Mouse (Mus musculus) embryonic facial prominence, embryonic 15.5 days (tissue): Measurements from ENCODE around the gene Pitpnm2. TPM values are rescaled to one million over a fixed set of nuclear protein-coding genes. Genes with fewer than 3 reads are reported as not detected.
A peak's percentile ranks its signal among the peaks of the same experiment; 100 is the strongest.

Source experiments
- ATAC-seq: fragments of 200-750 bp; cut with Nextera tagmentation; 2 replicates; pipeline ENCODE4 v1.8.0; 2017; ENCODE audit warnings: low read depth, moderate TSS enrichment; ENCODE audit not compliant: insufficient number of reproducible peaks, low FRiP score, low TSS enrichment
- H3K27ac ChIP-seq: fragments of 300-500 bp; sonication (generic); replicated peaks from 2 replicates; pipeline ENCODE4 v1.5.1; 2015; ENCODE audit warnings: mild to moderate bottlenecking, inconsistent platforms
- H3K27me3 ChIP-seq: fragments of 300-500 bp; sonication (generic); 2 replicates; pipeline ENCODE4 v1.6.1; 2015; ENCODE audit warnings: inconsistent platforms
- H3K36me3 ChIP-seq: fragments of 300-500 bp; sonication (generic); 2 replicates; pipeline ENCODE4 v1.6.1; 2015; ENCODE audit warnings: mild to moderate bottlenecking, inconsistent platforms
- H3K4me1 ChIP-seq: fragments of 300-500 bp; sonication (generic); 2 replicates; pipeline ENCODE4 v1.6.1; 2015; ENCODE audit warnings: inconsistent platforms
- H3K4me2 ChIP-seq: fragments of 300-500 bp; sonication (generic); replicated peaks from 2 replicates; pipeline ENCODE4 v1.6.1; 2015; ENCODE audit warnings: mild to moderate bottlenecking, inconsistent platforms
- H3K4me3 ChIP-seq: fragments of 300-500 bp; sonication (generic); replicated peaks from 2 replicates; pipeline ENCODE4 v1.5.1; 2015; ENCODE audit warnings: mild to moderate bottlenecking, inconsistent platforms
- H3K9ac ChIP-seq: fragments of 300-500 bp; sonication (generic); 2 replicates; pipeline ENCODE4 v1.6.1; 2015; ENCODE audit warnings: inconsistent platforms
- H3K9me3 ChIP-seq: fragments of 300-500 bp; sonication (generic); replicated peaks from 2 replicates; pipeline ENCODE4 v1.6.1; 2016; ENCODE audit warnings: inconsistent platforms
- WGBS: fragments of 180-500 bp; shearing (Covaris S2); methylation state at CpG from one replicate; pipeline ENCODE4 v1.1.7; 2015; 5-methylcytosine and 5-hydroxymethylcytosine counted together
- polyA plus RNA-seq: library from polyadenylated mRNA; unstranded; fragments of >200 nt; fragmentation: Nextera tagmentation; extraction: Ambion mirVana; gene quantifications from 2 replicates; pipeline ENCODE4 v1.2.1, GENCODE M21; 2015

Pitpnm2 gene
- polyA plus RNA-seq, 1 experiment from 2014 or later = 5.0 TPM

- WGBS = 79% methylated on average over 5 of the region's 5 CpGs
- no peaks in the 10 kb centered on the region for H3K9me3 ChIP-seq
- H3K4me3 ChIP-seq = no peak overlapping the region
- no peaks in the 10 kb centered on the region for H3K4me1 ChIP-seq
- H3K9ac ChIP-seq = no peak overlapping the region
- H3K27me3 ChIP-seq = no peaks in the 10 kb centered on the region
- H3K36me3 ChIP-seq = no peaks in the 10 kb centered on the region
- no peak for ATAC-seq
- no peak overlapping the region for H3K4me2 ChIP-seq
- no peak overlapping the region for H3K27ac ChIP-seq
Measured at GRCm38 (mm10) chr5:124199168-124199567, 50.4 kb downstream of the Pitpnm2 start.

- no peak for ATAC-seq
- no peak overlapping the region for H3K4me3 ChIP-seq
- WGBS = 82% methylated on average over 7 of the region's 7 CpGs
Measured at GRCm38 (mm10) chr5:124198473-124198872, 51.1 kb downstream of the Pitpnm2 start.

GRCm38 (mm10) chr5:124196082-124196481 is 53.5 kb downstream of the Pitpnm2 start:
- Histone ChIP-seq H3K9ac (no peak overlapping the region), H3K9me3 (no peaks in the 10 kb centered on the region), H3K27me3 (no peaks in the 10 kb centered on the region), H3K27ac (no peak overlapping the region), H3K4me2 (no peak overlapping the region), H3K4me1 (peaks cover 17% of the 10 kb centered on the region), H3K4me3 (no peak overlapping the region), H3K36me3 (no peaks in the 10 kb centered on the region)
- WGBS = 82% methylated on average over 4 of the region's 4 CpGs
- ATAC-seq = no peak

More at GRCm38 (mm10) chr5:124198473-124198872, 51.1 kb downstream of the Pitpnm2 start:
- H3K4me2 ChIP-seq = no peak overlapping the region
- no peaks in the 10 kb centered on the region for H3K36me3 ChIP-seq
- no peaks in the 10 kb centered on the region for H3K9me3 ChIP-seq
- H3K4me1 ChIP-seq = peaks cover 2% of the 10 kb centered on the region; the same call in 1 of the 2 replicates
- H3K27ac ChIP-seq = no peak overlapping the region
- no peak overlapping the region for H3K9ac ChIP-seq
- H3K27me3 ChIP-seq = no peaks in the 10 kb centered on the region

DNA sequence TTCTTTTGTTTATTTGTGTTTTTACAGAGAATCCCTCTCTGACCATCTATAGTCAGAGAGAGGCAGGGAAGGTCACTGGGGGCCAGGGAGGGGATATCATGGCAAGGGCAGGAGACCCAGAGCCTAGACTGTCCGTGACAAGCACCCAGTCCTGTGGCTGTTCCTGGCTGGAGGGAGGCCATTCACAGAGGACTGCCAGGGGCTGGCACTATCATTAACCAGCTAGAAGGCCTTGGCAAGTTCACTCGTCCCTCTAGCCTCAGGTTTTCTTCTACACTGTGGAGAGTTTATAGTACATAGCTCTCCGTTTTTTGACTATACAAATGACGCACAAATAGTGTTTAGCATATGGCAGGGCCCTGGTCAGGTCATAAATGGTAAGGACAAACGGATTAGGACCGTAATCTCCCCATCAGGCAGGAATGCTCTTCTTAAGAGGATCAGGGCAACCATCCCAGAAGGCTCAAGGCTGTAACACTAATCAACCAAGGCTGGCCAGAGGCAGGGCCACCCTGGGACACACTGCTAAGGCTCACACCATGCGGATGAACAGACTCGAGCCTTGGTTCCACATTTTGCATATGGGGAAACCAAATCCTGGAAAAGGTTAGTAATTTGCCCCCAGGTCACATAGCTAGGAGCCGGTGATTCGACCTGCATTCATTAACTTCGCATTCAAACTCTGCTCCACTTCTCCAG is 55.0 kb downstream of the Pitpnm2 start:
- 54% methylated on average over 11 of the region's 11 CpGs for WGBS
- no peaks in the 10 kb centered on the region for H3K27me3 ChIP-seq
- no peak overlapping the region for H3K4me3 ChIP-seq
- no peak overlapping the region for H3K9ac ChIP-seq
- H3K9me3 ChIP-seq = no peaks in the 10 kb centered on the region
- ATAC-seq = no peak
- no peak overlapping the region for H3K27ac ChIP-seq
- H3K4me1 ChIP-seq = peaks cover 30% of the 10 kb centered on the region
- no peak overlapping the region for H3K4me2 ChIP-seq
- H3K36me3 ChIP-seq = no peaks in the 10 kb centered on the region

GRCm38 (mm10) chr5:124193286-124194112 is 56.1 kb downstream of the Pitpnm2 start:
- WGBS = 78% methylated on average over 24 of the region's 24 CpGs
- no peak overlapping the region for H3K9ac ChIP-seq
- no peak for ATAC-seq

DNA sequence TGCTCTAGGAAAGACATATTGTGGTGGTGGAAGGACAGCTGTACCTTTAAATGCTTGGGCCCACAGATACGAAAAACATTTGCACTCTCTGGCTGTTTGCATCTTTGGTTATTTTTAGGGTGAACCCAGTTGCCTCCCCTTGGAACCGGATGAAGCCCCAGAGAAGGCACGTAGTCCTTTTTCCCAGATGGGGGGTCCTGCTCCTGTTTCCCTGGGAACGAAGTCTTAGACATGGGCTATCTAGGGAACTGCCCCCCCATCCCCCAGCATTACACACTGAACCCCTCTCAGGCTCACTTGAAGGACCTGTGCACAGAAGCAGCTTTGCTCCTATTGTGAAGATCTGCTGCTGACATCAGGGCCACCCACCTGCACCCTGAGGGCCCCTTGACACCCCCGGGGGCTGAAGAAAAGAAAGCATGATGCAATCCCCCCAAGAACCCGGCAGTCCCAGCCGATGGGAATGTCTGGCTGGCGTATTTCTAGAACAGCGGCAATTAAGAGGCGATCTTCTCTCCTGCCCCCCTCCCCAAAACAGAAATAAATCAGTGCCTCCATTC is 56.8 kb downstream of the Pitpnm2 start:
- Histone ChIP-seq H3K4me3 (no peak overlapping the region), H3K4me2 (no peak overlapping the region), H3K9ac (no peak overlapping the region), H3K27ac (no peak overlapping the region), H3K36me3 (no peaks in the 10 kb centered on the region), H3K27me3 (no peaks in the 10 kb centered on the region), H3K4me1 (peaks cover 33% of the 10 kb centered on the region), H3K9me3 (no peaks in the 10 kb centered on the region)
- 62% methylated on average over 10 of the region's 10 CpGs for WGBS
- no peak for ATAC-seq

More at GRCm38 (mm10) chr5:124193286-124194112, 56.1 kb downstream of the Pitpnm2 start:
- no peaks in the 10 kb centered on the region for H3K36me3 ChIP-seq
- H3K27me3 ChIP-seq = no peaks in the 10 kb centered on the region
- H3K9me3 ChIP-seq = no peaks in the 10 kb centered on the region
- H3K4me1 ChIP-seq = peaks cover 30% of the 10 kb centered on the region
- no peak overlapping the region for H3K4me2 ChIP-seq
- H3K4me3 ChIP-seq = no peak overlapping the region
- no peak overlapping the region for H3K27ac ChIP-seq

- no peak overlapping the region for H3K9ac ChIP-seq
- no peak for ATAC-seq
- H3K4me1 ChIP-seq = peaks cover 38% of the 10 kb centered on the region
- no peak overlapping the region for H3K27ac ChIP-seq
- H3K4me2 ChIP-seq = no peak overlapping the region
- H3K4me3 ChIP-seq = no peak overlapping the region
- H3K27me3 ChIP-seq = no peaks in the 10 kb centered on the region
- no peaks in the 10 kb centered on the region for H3K36me3 ChIP-seq
- 81% methylated on average over 7 of the region's 7 CpGs for WGBS
- H3K9me3 ChIP-seq = no peaks in the 10 kb centered on the region
Measured at GRCm38 (mm10) chr5:124192251-124192710, 57.3 kb downstream of the Pitpnm2 start.

- WGBS = 71% methylated on average over 10 of the region's 10 CpGs
- Histone ChIP-seq H3K4me3 (no peak overlapping the region), H3K4me1 (peaks cover 57% of the 10 kb centered on the region), H3K27ac (no peak overlapping the region), H3K36me3 (no peaks in the 10 kb centered on the region), H3K9me3 (no peaks in the 10 kb centered on the region), H3K4me2 (no peak overlapping the region), H3K27me3 (no peaks in the 10 kb centered on the region), H3K9ac (no peak overlapping the region)
- no peak for ATAC-seq
Measured at GRCm38 (mm10) chr5:124190146-124190870, 59.3 kb downstream of the Pitpnm2 start.

DNA sequence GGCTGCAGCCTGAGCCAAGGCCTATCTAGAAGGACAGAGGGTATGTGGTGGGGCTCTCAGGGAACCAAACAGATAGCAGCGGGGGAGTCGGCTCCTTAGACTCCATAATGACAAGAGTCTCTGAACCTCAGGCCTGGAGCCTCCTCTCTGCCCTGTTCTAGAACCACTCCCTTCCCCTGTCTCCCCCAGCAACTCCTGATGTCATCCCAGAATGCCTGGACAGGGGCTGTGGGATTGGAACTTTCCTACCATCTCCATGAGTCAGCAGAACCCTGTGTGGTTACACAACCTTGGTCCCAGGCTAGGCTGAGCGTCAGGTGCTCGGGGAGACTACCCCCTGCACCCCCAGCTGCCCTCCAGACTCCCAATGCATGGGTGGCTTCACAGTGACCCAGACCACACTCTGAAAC is 60.0 kb downstream of the Pitpnm2 start:
- H3K4me3 ChIP-seq = no peak overlapping the region
- ATAC-seq = no peak
- H3K27ac ChIP-seq = no peak overlapping the region
- no peaks in the 10 kb centered on the region for H3K27me3 ChIP-seq
- 86% methylated on average over 4 of the region's 4 CpGs for WGBS
- no peaks in the 10 kb centered on the region for H3K36me3 ChIP-seq
- no peak overlapping the region for H3K9ac ChIP-seq
- H3K4me1 ChIP-seq = peaks cover 64% of the 10 kb centered on the region
- no peaks in the 10 kb centered on the region for H3K9me3 ChIP-seq
- no peak overlapping the region for H3K4me2 ChIP-seq

- WGBS = 49% methylated on average over 12 of the region's 12 CpGs
- Histone ChIP-seq H3K9me3 (no peaks in the 10 kb centered on the region), H3K4me1 (peaks cover 64% of the 10 kb centered on the region), H3K4me3 (peak overlapping the region; percentile 20; the same call in 1 of the 2 replicates), H3K27me3 (no peaks in the 10 kb centered on the region), H3K27ac (peak overlapping the region; percentile 56), H3K9ac (no peak overlapping the region), H3K4me2 (peak overlapping the region; percentile 46), H3K36me3 (no peaks in the 10 kb centered on the region)
- no peak for ATAC-seq
Measured at GRCm38 (mm10) chr5:124187508-124188311, 61.9 kb downstream of the Pitpnm2 start.
